Comparison of ENCODE assay signal across 11 mouse cellular contexts in the genomic region with DNA sequence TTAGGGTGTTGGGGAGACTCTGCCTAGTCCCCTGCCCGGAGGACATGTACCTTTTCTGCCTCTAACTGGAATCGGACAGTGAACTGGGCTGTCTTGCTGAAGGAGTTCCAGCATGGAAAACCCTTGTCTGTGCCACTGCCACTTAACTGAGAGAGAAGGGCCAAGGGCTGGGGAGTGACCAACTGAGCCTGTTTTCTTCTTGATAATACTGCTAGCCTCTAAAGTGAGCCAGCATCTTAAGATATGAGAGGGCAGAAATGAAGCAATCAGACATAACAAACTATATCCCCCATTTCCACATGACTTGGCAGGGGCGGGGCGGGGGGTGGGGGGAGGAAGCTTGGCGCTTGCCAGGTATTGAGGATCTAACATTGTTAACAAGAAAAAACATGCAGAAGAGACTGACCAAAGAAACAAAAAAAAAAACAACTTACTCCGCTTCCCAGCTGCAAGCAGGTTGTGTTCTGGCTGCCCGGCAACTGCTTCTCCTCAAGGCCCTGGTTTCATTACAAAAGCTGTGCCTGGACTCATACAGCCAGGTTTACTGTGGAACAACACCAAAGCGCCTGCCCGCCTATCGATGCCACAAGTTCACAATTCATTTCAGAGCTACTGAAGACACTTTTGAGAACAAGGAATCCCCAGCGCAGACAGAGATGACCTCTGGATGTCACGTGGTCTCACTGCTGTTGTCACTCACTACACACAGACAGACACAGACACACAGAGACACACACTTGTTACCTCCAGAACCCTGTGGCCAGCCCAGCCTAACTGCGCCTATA.
DNase-seq lines count a peak whose midpoint lies in the region; ATAC-seq and TF ChIP-seq lines count a peak whose summit lies in the region.
"Had no signal": no experiment of that assay in that cellular context is flagged by ENCODE, and none has a peak within 500 bp of the region (broad histone marks: within the 10 kb centered on the region; RNA-seq: fewer than 3 reads in every experiment).

No protein-coding gene starts in this region.

- H3K27me3 ChIP-seq in forebrain, embryonic 10.5 days (ENCODE audit: poor library complexity, severe bottlenecking), result no peaks in the 10 kb centered on the region
- H3K27me3 ChIP-seq in forebrain, embryonic 14.5 days (replicated peaks; ENCODE audit: control insufficient read depth, insufficient read depth, low read length), result no peaks in the 10 kb centered on the region
- no peaks in the 10 kb centered on the region for H3K27me3 ChIP-seq in liver, embryonic 16.5 days (ENCODE audit: control insufficient read depth, insufficient read depth, low read depth, low read length)
- H3K27me3 ChIP-seq in midbrain, embryonic 11.5 days (ENCODE audit: control insufficient read depth, insufficient read depth, low read length), result no peaks in the 10 kb centered on the region
- H3K27me3 ChIP-seq: limb, embryonic 12.5 days had no signal

- no peak for TF ChIP-seq CTCF in left cerebral cortex, adult 2 months (IDR thresholded peaks at IDR 0.05)

- H3K9me3 ChIP-seq in forebrain, embryonic 10.5 days, result peaks cover 9% of the 10 kb centered on the region
- H3K9me3 ChIP-seq in forebrain, embryonic 14.5 days (replicated peaks; ENCODE audit: control insufficient read depth, low read length), result peaks cover 5% of the 10 kb centered on the region; the same call in 1 of the 2 replicates
- 0 out of 2 replicates have a peak, but pooled peaks cover 5% of the 10 kb centered on the region for H3K9me3 ChIP-seq in liver, embryonic 16.5 days (replicated peaks; ENCODE audit: control insufficient read depth, low read length)
- H3K9me3 ChIP-seq in midbrain, embryonic 11.5 days (ENCODE audit: control insufficient read depth, low read length), result 0 out of 2 replicates have a peak, but pooled peaks cover 3% of the 10 kb centered on the region

- 88% methylated on average over 13 of the region's 13 CpGs for WGBS in forebrain, embryonic 10.5 days
- WGBS in forebrain, embryonic 14.5 days, result 78% methylated on average over 13 of the region's 13 CpGs
- 59% methylated on average over 13 of the region's 13 CpGs for WGBS in liver, embryonic 16.5 days (ENCODE audit: insufficient replicate concordance)
- WGBS in midbrain, embryonic 11.5 days, result 83% methylated on average over 13 of the region's 13 CpGs

- no peak for ATAC-seq in forebrain, embryonic 14.5 days
- peak; percentile 73 for ATAC-seq in erythroblast, adult 5-6 weeks (replicated peaks; ENCODE audit: low FRiP score, poor library complexity, severe bottlenecking)
- peak; percentile 71 for ATAC-seq in liver, embryonic 16.5 days (ENCODE audit: low read depth)
- no peak for ATAC-seq in frontal cortex, adult (ENCODE audit: low TSS enrichment)
- no peak for ATAC-seq in midbrain, embryonic 11.5 days (ENCODE audit: low FRiP score)

- no peak overlapping the region for H3K4me2 ChIP-seq in forebrain, embryonic 14.5 days (ENCODE audit: low read length)
- peak overlapping the region; percentile 1; the same call in 1 of the 2 replicates for H3K4me2 ChIP-seq in liver, embryonic 16.5 days (ENCODE audit: low read depth, low read length)
- H3K4me2 ChIP-seq in midbrain, embryonic 11.5 days, result no peak overlapping the region
- H3K4me2 ChIP-seq: limb, embryonic 12.5 days had no signal

- no peak for DNase-seq in forebrain, embryonic 10.5 days (ENCODE audit: extremely low spot score, low spot score)
- DNase-seq in forebrain, embryonic 14.5 days (ENCODE audit: low spot score), result no peak
- no peak for DNase-seq in left cerebral cortex, adult 2 months (ENCODE audit: extremely low spot score in 1 of 2, low spot score in 2 of 2)
- DNase-seq in left cerebral cortex, postnatal 25 days (ENCODE audit: low spot score in 2 of 2), result no peak
- no peak for DNase-seq in midbrain, embryonic 11.5 days (ENCODE audit: low spot score, missing footprints)
- DNase-seq: cerebellum, adult 2 months; gastrocnemius, postnatal 10 days had no signal

- no peaks in the 10 kb centered on the region for H3K36me3 ChIP-seq in forebrain, embryonic 10.5 days (replicated peaks)
- no peaks in the 10 kb centered on the region for H3K36me3 ChIP-seq in forebrain, embryonic 14.5 days (ENCODE audit: control insufficient read depth, insufficient read depth, low read length)
- H3K36me3 ChIP-seq in liver, embryonic 16.5 days (ENCODE audit: control insufficient read depth, insufficient read depth), result no peaks in the 10 kb centered on the region
- H3K36me3 ChIP-seq in midbrain, embryonic 11.5 days (ENCODE audit: control insufficient read depth, insufficient read depth, low read length), result no peaks in the 10 kb centered on the region
- H3K36me3 ChIP-seq: limb, embryonic 12.5 days had no signal

- H3K27ac ChIP-seq in forebrain, embryonic 10.5 days, result peak overlapping the region; percentile 17; the same call in 1 of the 2 replicates
- H3K27ac ChIP-seq in forebrain, embryonic 14.5 days (ENCODE audit: low read depth, low read length), result no peak overlapping the region; the same call in 1 of the 2 replicates
- peak overlapping the region; percentile 28; the same call in 1 of the 2 replicates for H3K27ac ChIP-seq in left cerebral cortex, adult 2 months
- H3K27ac ChIP-seq in liver, embryonic 16.5 days (ENCODE audit: low read length), result peak overlapping the region; percentile 43
- H3K27ac ChIP-seq in midbrain, embryonic 11.5 days (ENCODE audit: low read depth, low read length), result no peak overlapping the region
- H3K27ac ChIP-seq: limb, embryonic 12.5 days had no signal

- peaks cover 41% of the 10 kb centered on the region for H3K4me1 ChIP-seq in forebrain, embryonic 10.5 days
- H3K4me1 ChIP-seq in forebrain, embryonic 14.5 days (ENCODE audit: control insufficient read depth, insufficient read depth, low read length), result no peaks in the 10 kb centered on the region
- H3K4me1 ChIP-seq in liver, embryonic 16.5 days (ENCODE audit: control insufficient read depth, low read depth, low read length), result peaks cover 30% of the 10 kb centered on the region
- no peaks in the 10 kb centered on the region for H3K4me1 ChIP-seq in midbrain, embryonic 11.5 days (ENCODE audit: control insufficient read depth, insufficient read depth, low read length)

- H3K9ac ChIP-seq in forebrain, embryonic 14.5 days (ENCODE audit: low read length), result no peak overlapping the region
- H3K9ac ChIP-seq in liver, embryonic 16.5 days (ENCODE audit: low read depth, low read length), result no peak overlapping the region
- no peak overlapping the region for H3K9ac ChIP-seq in midbrain, embryonic 11.5 days (ENCODE audit: low read length)
- H3K9ac ChIP-seq: limb, embryonic 12.5 days had no signal

- no peak overlapping the region for H3K4me3 ChIP-seq in forebrain, embryonic 10.5 days
- no peak overlapping the region for H3K4me3 ChIP-seq in forebrain, embryonic 14.5 days (ENCODE audit: low read depth, low read length)
- H3K4me3 ChIP-seq in left cerebral cortex, adult 2 months, result peak overlapping the region; percentile 7; the same call in 1 of the 2 replicates
- no peak overlapping the region for H3K4me3 ChIP-seq in liver, embryonic 16.5 days (ENCODE audit: low read depth, low read length)
- H3K4me3 ChIP-seq in midbrain, embryonic 11.5 days (ENCODE audit: low read depth, low read length), result no peak overlapping the region
- H3K4me3 ChIP-seq: limb, embryonic 12.5 days had no signal

- intact Hi-C loops in left cerebral cortex, adult 2 months (cut with DNase I), result no loop called here
- intact Hi-C loops in left cerebral cortex, postnatal 25 days (cut with DNase I), result loop anchor here (5.0 kb wide), 1 partner anchor 35 kb away; no protein-coding TSS in a partner anchor

Comparison
In these comparisons a context has a peak if more than half of its experiments do, and no peak if none do; other contexts are left out.
1. H3K27ac ChIP-seq: peak in forebrain, embryonic 10.5 days (single experiment), left cerebral cortex, adult 2 months (single experiment) and liver, embryonic 16.5 days (single experiment); none in forebrain, embryonic 14.5 days (single experiment) and midbrain, embryonic 11.5 days (single experiment).
2. ATAC-seq: peak in erythroblast, adult 5-6 weeks (single experiment) and liver, embryonic 16.5 days (single experiment); none in forebrain, embryonic 14.5 days (single experiment), frontal cortex, adult (single experiment) and midbrain, embryonic 11.5 days (single experiment).